Mouse (Mus musculus) heart, postnatal 0 days (tissue): ENCODE results near the gene Prim1.

Experiments used
- CTCF ChIP-seq: IDR thresholded peaks from 2 replicates; pipeline ENCODE4 v1.5.1; 2016; ENCODE audit warnings: antibody characterized with exemption, control low read depth, low read depth
- EP300 ChIP-seq: IDR thresholded peaks from 2 replicates; pipeline ENCODE4 v1.6.1; 2016; ENCODE audit warnings: antibody characterized with exemption, low read depth

DNA sequence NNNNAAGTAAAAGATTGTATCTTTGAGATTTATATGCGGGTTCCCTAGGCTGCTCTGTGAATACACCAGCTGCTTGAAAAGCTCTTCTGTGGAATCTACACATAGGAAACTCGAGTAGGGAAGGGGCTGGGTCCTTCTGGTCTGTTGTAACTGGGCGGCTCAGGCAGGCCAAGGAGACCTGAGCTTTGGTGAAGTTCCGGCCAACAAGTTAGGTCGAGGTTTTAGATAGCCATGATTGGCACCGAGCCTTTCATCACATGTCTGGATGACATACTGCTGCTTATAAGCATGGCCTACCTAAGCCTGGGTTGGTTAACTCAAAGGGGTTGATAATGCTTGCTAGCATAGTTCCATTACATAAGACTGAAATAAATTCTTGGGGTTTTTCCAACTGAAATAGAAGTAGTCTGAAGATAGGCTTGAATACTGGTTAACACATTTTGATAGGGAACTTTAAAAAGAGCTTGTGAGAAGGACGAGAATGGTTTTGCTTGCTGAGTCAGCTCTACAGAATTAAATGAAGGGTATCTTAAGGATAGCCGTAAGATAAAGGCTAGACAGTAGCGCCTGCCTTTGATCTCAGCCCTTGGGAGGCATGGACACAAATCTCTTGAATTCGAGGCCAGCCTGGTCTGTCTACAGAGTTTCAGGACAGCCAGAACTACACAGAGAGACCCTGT is 21.9 kb downstream of the Prim1 start:
- peak; percentile 67 for TF ChIP-seq EP300
- TF ChIP-seq CTCF: no peak
